Mouse (Mus musculus) right cerebral cortex, postnatal 10 days (tissue): ENCODE data around the gene 4921501E09Rik.
A peak's percentile ranks its signal among the peaks of the same experiment; 100 is the strongest.
"Not testable (repeated sequence)": the region's sequence is repeated elsewhere in the genome, so short reads cannot be mapped to it uniquely, and the experiment has no call there.

Source experiments
- DNase-seq, 2 experiments: peaks; one replicate each; pipeline ENCODE4 v3.0.0; 2021; ENCODE audit warnings: low spot score in 2 of 2

The 4921501E09Rik gene

DNA sequence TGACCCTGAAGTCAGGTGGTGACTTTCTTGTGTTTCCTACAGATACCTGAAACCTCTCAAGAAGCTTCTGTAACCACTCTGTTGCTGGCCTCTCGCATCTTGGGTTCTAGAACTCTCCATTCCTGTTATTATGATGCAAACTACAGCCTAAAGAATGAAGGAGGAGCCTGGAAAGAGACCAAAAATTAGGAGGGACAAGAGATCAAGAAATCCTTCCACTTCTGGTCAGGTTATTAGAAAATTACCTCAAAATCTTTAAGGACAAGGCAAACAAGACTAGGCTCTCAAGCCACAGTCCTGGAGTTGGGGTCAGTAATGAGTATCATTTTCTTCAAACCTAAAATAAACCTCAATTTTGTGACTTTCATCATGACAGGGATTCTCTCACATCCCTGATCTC lies at the start of gene 4921501E09Rik:
Gene 4921501E09Rik, minus strand, starts transcription at position 101 of the 400 bp plus-strand sequence.
- DNase-seq: no peak

DNA sequence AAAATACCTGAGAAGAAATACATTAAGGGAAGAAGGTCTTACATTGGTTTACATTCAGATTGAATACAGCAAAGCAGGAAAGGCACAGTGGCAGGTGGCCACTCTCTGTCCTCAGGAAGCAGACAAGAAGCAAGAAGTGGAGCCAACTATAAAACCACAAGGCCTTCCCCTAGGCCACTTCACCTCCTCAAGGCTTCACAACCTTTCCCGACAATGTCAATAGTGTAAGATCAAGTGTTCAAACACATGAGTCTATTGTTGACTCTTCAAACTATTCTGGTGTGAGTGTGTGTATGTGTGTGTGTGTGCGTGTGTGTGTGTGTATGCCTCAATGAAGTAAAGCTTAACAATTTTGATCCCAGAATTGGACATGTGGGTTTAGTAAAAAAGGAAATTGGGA lies 29.5 kb upstream of the 4921501E09Rik start:
- DNase-seq: no peak

GRCm38 (mm10) chr17:33092391-33093193 lies 24.7 kb upstream of the 4921501E09Rik start:
- peak; percentile 84 to 90 for DNase-seq

DNA sequence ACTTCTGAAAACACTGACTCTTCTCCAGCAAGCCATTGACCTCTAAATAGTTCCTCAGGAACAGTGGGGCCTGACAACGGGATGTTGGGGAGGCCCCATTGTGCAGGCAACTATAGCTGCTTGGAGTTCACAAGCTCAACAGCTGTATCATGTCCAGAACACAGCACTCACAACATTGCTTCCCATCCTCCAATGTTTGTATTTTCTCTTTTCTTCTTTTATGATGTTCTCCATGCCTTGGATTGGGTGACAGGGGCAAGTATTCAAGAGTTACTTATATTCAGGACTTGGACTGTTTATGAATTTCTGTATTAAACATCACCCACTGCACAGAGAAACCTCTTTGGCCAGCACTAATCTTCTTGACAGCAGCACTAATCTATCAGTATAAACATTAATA lies 23.8 kb upstream of the 4921501E09Rik start:
- no peak for DNase-seq

DNA sequence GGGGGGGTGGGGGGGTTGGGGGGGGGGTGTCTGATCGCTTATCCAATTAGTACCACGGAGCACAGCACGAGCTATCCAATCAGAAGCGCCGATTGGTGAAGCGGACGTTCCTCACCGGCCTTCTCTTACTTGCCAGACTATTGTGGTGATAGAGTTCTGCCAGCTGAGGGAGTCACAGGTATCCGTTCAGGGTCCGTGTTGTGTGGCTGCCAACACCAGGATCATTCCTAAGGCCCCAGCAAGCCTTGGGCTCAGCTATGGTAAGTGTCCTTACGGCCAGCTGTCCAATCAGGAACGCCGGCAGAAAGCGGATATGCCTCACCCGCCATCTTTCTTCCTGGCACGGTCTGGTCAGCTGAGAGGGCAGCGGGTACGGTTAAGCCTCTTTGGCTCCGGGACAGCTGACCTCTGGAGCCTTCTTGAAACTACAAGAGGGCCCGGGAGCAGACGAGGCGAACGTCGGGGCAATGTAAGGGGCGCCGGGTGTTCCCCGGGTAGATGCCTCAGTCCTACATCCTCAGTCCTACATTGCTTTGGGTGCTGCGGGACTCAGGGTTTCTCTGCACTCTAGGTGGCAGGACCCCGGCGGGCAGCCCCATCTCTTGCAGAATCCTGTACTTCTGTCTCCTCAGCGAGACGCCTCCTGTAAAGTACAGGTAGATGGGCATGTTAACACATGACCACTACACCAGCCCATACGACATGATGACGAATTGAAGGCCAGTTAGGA lies 21.5 kb upstream of the 4921501E09Rik start, which contains the start of gene Zfp563:
Gene Zfp563, plus strand, starts transcription at position 91 of the 730 bp plus-strand sequence.
- peak; percentile 95 to 96 for DNase-seq

DNA sequence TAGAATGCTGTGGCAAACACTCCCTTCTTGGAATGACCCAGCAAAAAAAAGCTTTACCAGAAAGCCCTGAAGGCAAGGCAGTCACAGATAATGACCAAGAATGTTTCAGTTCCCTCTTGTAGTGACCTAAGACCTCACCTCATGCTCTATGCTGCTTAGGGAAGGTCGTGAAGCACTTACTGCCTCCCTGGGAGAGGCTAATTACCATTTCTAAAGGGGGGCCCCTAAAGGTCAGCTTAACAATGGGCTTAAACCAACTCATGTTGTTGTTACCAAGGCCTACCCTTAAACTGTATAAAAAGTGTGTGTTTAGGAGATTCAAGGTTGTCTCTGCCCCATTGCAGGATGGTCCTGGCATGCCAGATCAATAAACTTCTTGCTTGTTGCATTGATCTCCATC lies 4.9 kb downstream of the 4921501E09Rik start:
- DNase-seq: no peak

DNA sequence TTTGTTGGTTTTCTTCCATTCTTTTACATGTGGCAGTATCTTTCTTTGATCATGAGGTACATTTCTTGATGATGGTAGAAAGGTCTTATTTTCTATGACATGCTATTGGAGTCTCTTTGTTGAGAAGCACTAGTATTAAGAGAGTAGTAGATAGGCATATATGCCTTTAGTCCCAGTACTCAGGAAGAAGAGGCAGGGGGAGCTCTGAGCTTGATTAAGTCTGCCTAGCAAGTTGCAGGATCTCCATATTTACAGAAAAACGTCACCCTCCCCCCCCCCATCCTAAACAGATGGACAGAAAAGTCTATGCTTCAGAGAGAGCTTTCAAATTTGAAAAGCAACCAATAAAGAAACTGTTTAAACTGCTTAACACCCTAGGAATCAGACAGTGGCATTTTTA lies 9.1 kb downstream of the 4921501E09Rik start:
- no peak for DNase-seq

DNA sequence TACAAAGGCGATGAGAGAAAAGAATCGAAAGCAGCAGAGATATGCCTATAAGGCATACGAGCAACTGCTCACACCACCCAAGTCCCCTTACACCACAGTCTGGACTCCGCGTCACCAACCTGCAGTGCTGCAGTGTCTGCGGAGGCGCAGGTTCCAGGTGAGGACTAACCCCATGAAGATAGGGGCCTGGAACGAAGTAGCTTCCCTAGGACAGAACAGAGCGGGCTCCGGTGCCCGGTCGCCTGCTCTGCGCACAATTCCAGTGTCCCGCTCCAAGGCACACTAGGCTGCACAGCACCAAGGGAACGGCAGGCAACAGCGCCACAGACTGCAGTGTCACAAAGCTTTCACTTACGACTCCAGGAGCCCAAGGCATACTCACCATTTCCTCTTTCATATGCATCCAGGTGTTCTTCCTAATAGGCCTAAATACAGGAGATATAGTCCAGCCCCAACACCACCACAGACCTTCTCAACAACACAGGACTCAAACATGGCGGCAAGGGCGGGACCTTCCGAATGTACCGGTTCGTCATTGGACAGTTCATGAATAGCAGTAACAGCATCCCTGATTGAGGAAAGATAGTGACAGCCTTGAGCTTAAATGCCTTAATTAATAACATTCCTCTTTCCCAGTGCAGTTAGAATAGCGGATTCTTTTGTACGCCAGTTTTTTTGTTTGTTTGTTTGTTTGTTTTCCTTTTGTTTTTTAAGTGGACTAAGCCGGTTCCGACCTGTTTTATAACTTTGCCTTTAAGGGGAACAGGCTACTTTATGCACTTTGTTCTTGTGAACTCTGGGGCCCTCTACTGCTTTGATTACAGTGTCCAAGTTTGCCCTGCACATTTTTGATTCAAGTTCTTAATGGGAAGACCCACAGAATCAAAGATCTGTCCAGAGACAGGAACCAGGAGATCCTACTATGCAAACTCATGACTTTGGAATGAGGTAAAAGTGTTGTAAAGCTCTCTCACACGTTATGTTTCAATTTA lies 34.7 kb downstream of the 4921501E09Rik start, which contains the start of gene Zfp763:
Gene Zfp763, minus strand, starts transcription at position 503 of the 992 bp plus-strand sequence.
- DNase-seq: peak; percentile 89 to 92

DNA sequence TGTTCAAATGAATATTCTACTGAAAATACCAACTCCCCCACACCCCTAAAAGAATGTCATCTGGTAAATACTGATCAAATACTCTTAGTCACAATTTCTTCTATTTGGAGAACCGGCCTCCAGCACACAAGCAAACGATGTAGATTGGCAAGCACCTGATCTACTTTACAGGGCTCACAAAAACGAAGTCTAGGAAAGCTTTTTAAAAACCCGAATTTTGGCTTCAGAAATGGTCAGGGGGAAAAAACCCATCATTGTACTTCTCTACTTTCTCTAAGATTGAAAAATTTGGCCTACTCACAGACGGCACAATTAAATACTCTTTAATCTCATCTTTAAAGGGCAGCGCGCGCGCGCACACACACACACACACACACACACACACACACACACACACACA lies 35.5 kb downstream of the 4921501E09Rik start:
- DNase-seq: no peak

- DNase-seq: not testable (repeated sequence)
These were observed 47.4 kb downstream of the 4921501E09Rik start for GRCm38 (mm10) chr17:33020434-33020833.
